Mouse (Mus musculus): Measurements from ENCODE around the gene Nr1h4. TPM values are rescaled to one million over a fixed set of nuclear protein-coding genes. Genes with fewer than 3 reads are reported as not detected.
"Not testable (repeated sequence)": the region's sequence is repeated elsewhere in the genome, so short reads cannot be mapped to it uniquely, and the experiment has no call there.

Nr1h4 gene
- polyA plus RNA-seq (2015; fragmentation: Nextera tagmentation; extraction: Ambion mirVana) = not detected in 2 replicates

DNA sequence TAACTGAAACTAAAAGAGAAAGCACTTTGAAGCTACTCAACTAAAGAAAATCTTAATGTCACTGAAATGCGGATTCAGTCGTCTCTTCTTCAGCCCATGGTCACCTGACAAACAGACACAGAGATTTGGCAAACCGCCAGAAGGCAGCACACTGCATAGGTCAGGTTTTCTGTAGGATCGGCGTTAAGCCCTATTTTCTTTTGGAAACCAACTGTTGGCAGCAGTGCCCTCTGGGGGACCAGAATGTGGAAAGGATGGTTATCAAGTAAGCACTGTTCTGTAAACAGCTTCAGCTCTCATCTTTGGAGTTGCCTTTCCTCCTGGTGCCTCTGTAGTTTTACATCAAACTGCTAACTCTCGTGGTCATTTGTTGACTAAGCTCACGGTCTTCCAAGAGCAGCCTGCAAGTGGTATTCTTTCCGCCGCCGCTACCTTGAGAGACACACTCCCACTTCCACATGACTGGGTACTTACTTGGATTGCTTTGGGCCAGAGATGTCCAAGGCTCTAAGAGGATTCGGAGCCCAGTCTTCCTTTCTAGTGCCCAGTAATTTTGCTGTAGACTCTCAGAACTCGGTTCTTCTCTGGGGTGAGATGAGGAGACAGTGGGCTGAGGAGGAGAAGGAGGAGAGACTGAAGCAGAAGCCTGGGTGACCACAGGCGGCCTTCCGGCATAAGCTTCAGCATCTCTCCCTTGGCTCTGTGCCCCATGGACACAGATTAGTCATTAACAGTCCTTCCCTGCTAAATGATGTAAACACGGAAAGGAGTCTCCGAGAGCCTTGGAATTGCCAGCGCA, at the start of gene Nr1h4:
Gene Nr1h4 (minus strand): TSS at position 657 of the 799 bp plus-strand sequence.
- no peak within 1 kb of the TSS for H3K4me3 ChIP-seq
- H3K27me3 ChIP-seq = no peaks in the 10 kb centered on the region
- no peak within 1 kb of the TSS for H3K9ac ChIP-seq
- no peaks in the 10 kb centered on the region for H3K9me3 ChIP-seq
- H3K4me2 ChIP-seq = no peak within 1 kb of the TSS
- ATAC-seq (ENCODE audit: low FRiP score) = no peak
- H3K4me1 ChIP-seq (replicated peaks) = peaks cover 6% of the 10 kb centered on the region; the same call in 1 of the 2 replicates
- 77% methylated on average over 17 of the region's 17 CpGs for WGBS
- H3K27ac ChIP-seq = no peak within 1 kb of the TSS
- H3K36me3 ChIP-seq = no peaks in the 10 kb centered on the region

DNA sequence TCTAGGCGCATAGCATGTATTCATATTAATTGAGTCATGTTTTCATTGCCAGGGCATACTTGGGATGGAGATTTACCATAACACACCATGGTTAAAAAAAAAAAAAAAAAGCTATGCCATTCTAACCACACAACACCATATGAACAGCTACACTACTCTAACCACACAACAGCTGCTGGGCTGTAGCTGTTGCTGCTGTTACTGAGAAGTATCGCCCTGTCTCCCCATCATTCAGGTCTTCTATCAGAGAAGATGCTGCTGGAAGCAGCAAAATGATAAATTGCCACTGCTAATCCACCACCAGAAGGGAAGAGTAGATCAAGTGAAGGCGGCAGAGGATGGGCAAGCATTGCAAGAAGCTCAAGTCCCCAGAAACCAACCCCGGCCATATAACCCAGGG, 45.4 kb upstream of the Nr1h4 start:
- 94% methylated on average over 4 of the region's 4 CpGs for WGBS
- Histone ChIP-seq H3K4me1 (replicated peaks) (no peaks in the 10 kb centered on the region), H3K4me2 (no peak overlapping the region), H3K27ac (no peak overlapping the region), H3K4me3 (no peak overlapping the region), H3K27me3 (no peaks in the 10 kb centered on the region), H3K9me3 (no peaks in the 10 kb centered on the region), H3K36me3 (no peaks in the 10 kb centered on the region), H3K9ac (no peak overlapping the region)
- no peak for ATAC-seq (ENCODE audit: low FRiP score)

DNA sequence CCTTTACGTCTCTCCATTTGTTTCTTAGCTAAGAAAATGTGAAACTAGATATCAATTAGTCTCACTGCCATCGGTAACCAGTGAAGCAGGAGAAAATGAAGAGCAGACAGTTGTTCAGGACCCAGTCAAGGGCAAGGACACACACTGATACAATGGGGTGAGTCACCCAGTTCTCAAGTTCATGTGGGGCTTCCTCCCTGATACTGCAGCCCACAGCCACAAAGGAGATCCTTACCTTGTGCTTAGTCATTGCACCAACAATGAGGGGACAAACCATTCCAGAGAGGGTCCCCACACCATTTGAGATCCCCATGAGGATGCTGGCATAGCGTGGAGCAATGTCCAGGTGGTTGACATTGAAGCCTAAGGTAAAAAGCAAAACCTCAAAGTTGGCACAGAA, 44.3 kb upstream of the Nr1h4 start:
- Histone ChIP-seq H3K4me3 (no peak overlapping the region), H3K27me3 (no peaks in the 10 kb centered on the region), H3K9ac (no peak overlapping the region), H3K4me1 (replicated peaks) (no peaks in the 10 kb centered on the region), H3K9me3 (no peaks in the 10 kb centered on the region), H3K27ac (no peak overlapping the region), H3K4me2 (no peak overlapping the region), H3K36me3 (no peaks in the 10 kb centered on the region)
- WGBS = 90% methylated on average over 3 of the region's 3 CpGs
- no peak for ATAC-seq (ENCODE audit: low FRiP score)

GRCm38 (mm10) chr10:89573421-89573820, 40.0 kb upstream of the Nr1h4 start:
- Histone ChIP-seq H3K4me2 (no peak overlapping the region), H3K9me3 (no peaks in the 10 kb centered on the region), H3K9ac (no peak overlapping the region), H3K4me1 (replicated peaks) (no peaks in the 10 kb centered on the region), H3K4me3 (no peak overlapping the region), H3K27ac (no peak overlapping the region), H3K27me3 (no peaks in the 10 kb centered on the region), H3K36me3 (no peaks in the 10 kb centered on the region)
- WGBS = 87% methylated on average over 3 of the region's 3 CpGs
- ATAC-seq (ENCODE audit: low FRiP score) = no peak

- no peaks in the 10 kb centered on the region for H3K4me1 ChIP-seq (replicated peaks)
- ATAC-seq (ENCODE audit: low FRiP score) = no peak
- H3K27ac ChIP-seq = no peak overlapping the region
- H3K36me3 ChIP-seq = no peaks in the 10 kb centered on the region
- H3K4me2 ChIP-seq = no peak overlapping the region
- no peak overlapping the region for H3K4me3 ChIP-seq
- no peaks in the 10 kb centered on the region for H3K27me3 ChIP-seq
- H3K9me3 ChIP-seq = no peaks in the 10 kb centered on the region
- 94% methylated on average over 6 of the region's 6 CpGs for WGBS
- H3K9ac ChIP-seq = no peak overlapping the region
Observed at GRCm38 (mm10) chr10:89572946-89573345, 39.6 kb upstream of the Nr1h4 start.

- Histone ChIP-seq H3K27me3 (no peaks in the 10 kb centered on the region), H3K4me1 (replicated peaks) (no peaks in the 10 kb centered on the region)
- 94% methylated on average over 2 of the region's 2 CpGs for WGBS
Observed at GRCm38 (mm10) chr10:89567391-89567790, 34.0 kb upstream of the Nr1h4 start.

DNA sequence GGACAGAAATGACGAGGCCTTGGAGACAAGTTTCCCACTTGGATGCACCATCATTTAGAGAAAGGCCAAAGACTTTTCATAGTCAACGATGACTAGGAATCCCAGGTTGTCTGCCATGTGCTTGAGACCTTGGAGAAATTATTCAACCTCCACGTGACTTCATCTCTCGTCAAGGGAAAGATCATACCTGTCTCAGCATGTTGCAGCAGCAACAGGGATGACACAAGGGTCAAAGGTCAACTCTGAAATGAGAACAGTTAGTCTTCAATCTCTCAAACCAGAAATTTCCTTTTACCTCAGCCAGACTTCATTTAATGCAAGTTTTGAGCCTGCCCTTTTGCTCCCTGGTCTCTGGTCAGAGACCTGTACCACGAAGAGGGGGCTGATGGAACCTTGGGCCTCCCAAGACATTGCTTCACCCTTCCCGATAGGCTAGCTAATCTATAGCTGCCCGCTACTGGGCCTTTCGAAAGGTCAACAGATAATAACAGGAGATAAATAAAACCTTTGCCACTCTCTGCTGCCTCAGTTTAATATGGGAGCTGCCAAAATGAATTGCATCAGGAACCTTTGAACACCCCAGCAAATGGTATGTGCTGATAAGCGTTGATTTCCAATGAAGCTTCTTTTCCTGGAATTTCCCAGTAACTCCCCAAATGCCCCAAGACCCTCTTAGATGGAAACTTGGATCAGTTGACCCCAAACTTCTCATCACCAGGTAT, 32.1 kb upstream of the Nr1h4 start:
- no peaks in the 10 kb centered on the region for H3K4me1 ChIP-seq (replicated peaks)
- H3K27ac ChIP-seq = no peak overlapping the region
- no peak overlapping the region for H3K9ac ChIP-seq
- H3K36me3 ChIP-seq = no peaks in the 10 kb centered on the region
- no peak overlapping the region for H3K4me3 ChIP-seq
- no peak for ATAC-seq (ENCODE audit: low FRiP score)
- no peaks in the 10 kb centered on the region for H3K9me3 ChIP-seq
- 92% methylated on average over 9 of the region's 9 CpGs for WGBS
- H3K27me3 ChIP-seq = no peaks in the 10 kb centered on the region
- H3K4me2 ChIP-seq = no peak overlapping the region

More at GRCm38 (mm10) chr10:89567391-89567790, 34.0 kb upstream of the Nr1h4 start:
- no peak overlapping the region for H3K4me3 ChIP-seq
- no peak for ATAC-seq (ENCODE audit: low FRiP score)
- no peak overlapping the region for H3K9ac ChIP-seq
- H3K36me3 ChIP-seq = no peaks in the 10 kb centered on the region
- no peaks in the 10 kb centered on the region for H3K9me3 ChIP-seq
- no peak overlapping the region for H3K27ac ChIP-seq
- no peak overlapping the region for H3K4me2 ChIP-seq

- 93% methylated on average over 6 of the region's 6 CpGs for WGBS
- ATAC-seq (ENCODE audit: low FRiP score) = no peak
Observed at GRCm38 (mm10) chr10:89562113-89562512, 28.7 kb upstream of the Nr1h4 start.

GRCm38 (mm10) chr10:89559351-89559750, 26.0 kb upstream of the Nr1h4 start:
- WGBS = 77% methylated on average over 3 of the region's 3 CpGs
- Histone ChIP-seq H3K27ac (no peak overlapping the region), H3K9me3 (no peaks in the 10 kb centered on the region), H3K36me3 (no peaks in the 10 kb centered on the region), H3K4me1 (replicated peaks) (no peaks in the 10 kb centered on the region), H3K27me3 (no peaks in the 10 kb centered on the region), H3K9ac (no peak overlapping the region), H3K4me2 (no peak overlapping the region), H3K4me3 (no peak overlapping the region)
- ATAC-seq (ENCODE audit: low FRiP score) = no peak

More at GRCm38 (mm10) chr10:89562113-89562512, 28.7 kb upstream of the Nr1h4 start:
- Histone ChIP-seq H3K27me3 (no peaks in the 10 kb centered on the region), H3K4me1 (replicated peaks) (no peaks in the 10 kb centered on the region), H3K9me3 (no peaks in the 10 kb centered on the region), H3K27ac (no peak overlapping the region), H3K4me3 (no peak overlapping the region), H3K9ac (no peak overlapping the region), H3K36me3 (no peaks in the 10 kb centered on the region), H3K4me2 (no peak overlapping the region)

DNA sequence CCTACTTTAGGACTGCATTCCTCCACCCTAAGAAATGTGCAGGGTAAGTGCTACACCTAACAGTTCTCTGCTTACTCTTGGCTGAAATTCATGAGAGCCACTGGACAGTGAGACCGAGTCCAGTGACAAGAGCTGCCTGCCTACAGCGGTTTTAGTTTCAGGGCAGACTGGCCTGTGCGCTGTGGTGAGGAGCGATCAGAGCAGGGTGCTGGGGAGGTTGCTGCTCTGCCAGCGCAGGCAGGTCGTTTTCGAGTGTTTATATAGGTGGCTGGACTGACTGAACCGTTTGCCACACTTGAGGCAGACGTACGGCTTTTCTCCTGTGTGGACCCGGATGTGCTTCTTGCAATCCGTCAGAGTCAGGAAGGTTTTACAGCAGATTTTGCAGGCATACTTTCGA, 21.5 kb upstream of the Nr1h4 start:
- H3K4me2 ChIP-seq; H3K4me3 ChIP-seq; H3K4me1 ChIP-seq (replicated peaks); H3K9me3 ChIP-seq; H3K9ac ChIP-seq; H3K27ac ChIP-seq; H3K36me3 ChIP-seq; H3K27me3 ChIP-seq; ATAC-seq (ENCODE audit: low FRiP score): not testable (repeated sequence)
- 86% methylated on average over 13 of the region's 13 CpGs for WGBS

DNA sequence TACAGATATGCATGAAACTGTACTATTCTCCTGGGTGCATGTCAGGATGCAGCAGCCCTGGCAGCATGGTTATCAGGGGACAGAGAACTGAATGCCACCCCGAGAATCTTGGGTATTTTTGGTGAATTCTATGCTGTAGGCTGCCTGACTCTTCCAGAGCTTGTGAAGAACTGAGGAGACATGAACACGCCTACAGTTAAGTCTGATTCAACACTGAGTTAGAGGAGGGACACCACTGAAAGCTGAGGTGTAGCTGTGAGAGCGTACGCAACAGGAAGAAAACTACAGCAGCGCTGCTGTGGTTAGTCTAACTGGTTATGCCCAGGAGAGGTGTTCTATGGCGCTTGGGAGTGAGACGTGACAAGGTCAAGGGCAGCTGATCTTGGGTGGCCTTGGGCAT, 20.5 kb upstream of the Nr1h4 start:
- H3K4me1 ChIP-seq (replicated peaks); H3K27ac ChIP-seq; H3K4me3 ChIP-seq; H3K9ac ChIP-seq; H3K9me3 ChIP-seq; H3K4me2 ChIP-seq; H3K27me3 ChIP-seq; ATAC-seq (ENCODE audit: low FRiP score); H3K36me3 ChIP-seq: not testable (repeated sequence)
- WGBS = 91% methylated on average over 7 of the region's 7 CpGs

DNA sequence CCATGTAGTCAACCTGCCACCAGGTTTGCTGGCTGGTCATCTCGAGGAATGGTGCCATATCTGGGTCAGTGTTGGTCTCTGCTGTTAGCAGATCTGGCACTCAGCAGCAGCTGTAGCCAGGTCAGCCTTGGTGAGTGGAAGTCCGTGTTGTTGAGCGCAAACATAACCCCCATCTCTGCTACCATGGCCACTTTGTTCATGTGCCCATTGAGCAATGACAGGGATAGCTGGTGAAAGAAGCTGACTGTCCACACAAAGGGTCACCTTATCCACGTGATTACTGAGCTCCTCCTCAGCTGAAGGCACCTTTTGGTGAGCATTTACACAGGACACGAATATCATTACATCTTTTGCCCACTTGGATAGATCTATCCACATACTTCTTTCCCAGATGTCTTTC, 19.6 kb upstream of the Nr1h4 start:
- H3K27ac ChIP-seq = no peak overlapping the region
- peaks cover 1% of the 10 kb centered on the region; the same call in 1 of the 2 replicates for H3K4me1 ChIP-seq (replicated peaks)
- H3K4me3 ChIP-seq = no peak overlapping the region
- H3K4me2 ChIP-seq = no peak overlapping the region
- no peak overlapping the region for H3K9ac ChIP-seq
- H3K36me3 ChIP-seq = no peaks in the 10 kb centered on the region
- 84% methylated on average over 5 of the region's 5 CpGs for WGBS
- no peaks in the 10 kb centered on the region for H3K27me3 ChIP-seq
- H3K9me3 ChIP-seq = no peaks in the 10 kb centered on the region
- ATAC-seq (ENCODE audit: low FRiP score) = no peak

DNA sequence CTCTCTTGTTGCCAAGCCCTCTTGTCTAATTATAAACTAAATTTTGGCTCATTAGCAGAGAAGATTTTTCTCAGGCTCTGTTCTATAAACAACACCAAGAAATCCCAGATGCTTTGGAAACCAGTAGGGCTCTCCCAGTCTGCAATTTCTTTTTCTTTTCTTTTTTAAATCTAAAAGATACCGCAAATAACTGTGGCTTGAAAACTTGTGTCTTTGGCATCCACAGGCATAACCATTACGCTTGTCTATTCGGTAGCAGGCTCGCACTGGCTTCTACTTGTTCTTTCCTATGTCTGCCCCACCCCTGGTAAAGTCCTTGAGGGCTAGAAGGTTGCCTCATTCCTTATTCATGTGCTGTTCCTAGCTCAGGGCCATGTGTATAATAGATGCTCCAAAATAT, 18.3 kb upstream of the Nr1h4 start:
- no peak overlapping the region for H3K27ac ChIP-seq
- no peaks in the 10 kb centered on the region for H3K9me3 ChIP-seq
- no peaks in the 10 kb centered on the region for H3K27me3 ChIP-seq
- no peak overlapping the region for H3K4me3 ChIP-seq
- H3K9ac ChIP-seq = no peak overlapping the region
- no peak overlapping the region for H3K4me2 ChIP-seq
- no peak for ATAC-seq (ENCODE audit: low FRiP score)
- no peaks in the 10 kb centered on the region for H3K36me3 ChIP-seq
- WGBS = 86% methylated on average over 4 of the region's 4 CpGs
- peaks cover 4% of the 10 kb centered on the region; the same call in 1 of the 2 replicates for H3K4me1 ChIP-seq (replicated peaks)

All from hindbrain, embryonic 13.5 days (tissue).